Mouse (Mus musculus) NIH3T3 (cell line): Measurements from ENCODE around the gene Gm8050.
"Not testable (repeated sequence)": the region's sequence is repeated elsewhere in the genome, so short reads cannot be mapped to it uniquely, and the experiment has no call there.

Experiments used
- DNase-seq: peaks from one replicate; pipeline ENCODE4 v3.0.0-alpha.2; 2012; ENCODE audit warnings: low read depth

Gene Gm8050

GRCm38 (mm10) chr14:6720151-6720550, at the start of gene Gm8050:
TSS of gene Gm8050 (minus strand) at chr14:6720251.
- DNase-seq = not testable (repeated sequence)

GRCm38 (mm10) chr14:6757231-6757536, 37.1 kb upstream of the Gm8050 start:
- not testable (repeated sequence) for DNase-seq

- DNase-seq = peak; percentile 8
These were observed 36.6 kb upstream of the Gm8050 start for GRCm38 (mm10) chr14:6756384-6757230.

GRCm38 (mm10) chr14:6742232-6742631, 22.2 kb upstream of the Gm8050 start, which contains the start of gene Gm3636:
TSS of gene Gm3636 (minus strand) at chr14:6742332.
- not testable (repeated sequence) for DNase-seq

GRCm38 (mm10) chr14:6684070-6684469, 36.0 kb downstream of the Gm8050 start, which contains the start of gene Gm10251:
TSS of gene Gm10251 (minus strand) at chr14:6684170.
- DNase-seq = not testable (repeated sequence)
